Mouse (Mus musculus) 416B (cell line): ENCODE data around the gene Olfr120.
"Not testable (repeated sequence)": the region's sequence is repeated elsewhere in the genome, so short reads cannot be mapped to it uniquely, and the experiment has no call there.

Experiments used
- DNase-seq: peaks from one replicate; pipeline ENCODE4 v3.0.0; 2011; ENCODE audit warnings: low read depth

Gene Olfr120

GRCm38 (mm10) chr17:37721508-37721907 is at the start of gene Olfr120:
Gene Olfr120 (plus strand): TSS chr17:37721808.
- no peak for DNase-seq

DNA sequence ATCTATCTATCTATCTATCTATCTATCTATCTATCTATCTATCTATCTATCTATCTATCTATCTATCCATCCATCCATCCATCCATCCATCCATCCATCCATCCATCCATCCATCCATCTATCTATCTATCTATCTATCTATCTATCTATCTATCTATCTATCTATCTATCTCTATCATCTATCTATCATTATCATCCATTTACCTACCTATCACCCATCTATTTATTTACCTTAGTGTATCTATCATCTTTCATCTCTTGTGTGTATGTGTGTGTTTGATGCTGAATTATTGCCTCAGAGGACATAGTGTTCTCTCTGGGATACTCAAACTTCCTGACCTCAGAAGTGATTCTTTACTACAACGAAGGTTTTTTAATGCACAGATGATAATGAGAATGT is 25.3 kb upstream of the Olfr120 start, which contains the start of gene Olfr119:
Olfr119 (plus strand) TSS at position 301 of the 400 bp plus-strand sequence.
- not testable (repeated sequence) for DNase-seq

GRCm38 (mm10) chr17:37738070-37738469 is 16.5 kb downstream of the Olfr120 start:
- DNase-seq, result no peak

DNA sequence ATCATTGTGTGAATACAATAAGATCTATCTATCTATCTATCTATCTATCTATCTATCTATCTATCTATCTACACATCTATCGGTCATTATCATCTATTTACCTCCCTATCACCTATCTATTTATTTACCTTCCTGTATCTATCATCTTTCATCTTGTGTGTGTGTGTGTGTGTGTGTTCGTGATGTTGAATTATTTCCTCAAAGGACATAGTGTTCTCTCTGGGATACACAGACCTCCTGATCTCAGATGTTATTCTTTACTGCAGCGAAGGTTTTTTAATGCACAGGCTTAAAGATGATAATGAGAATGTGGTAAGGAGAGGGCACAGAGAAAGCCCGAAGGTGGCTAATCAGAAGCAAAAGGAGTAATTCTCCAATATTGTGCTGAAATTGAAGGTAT is 46.7 kb downstream of the Olfr120 start, which contains the start of gene Olfr122:
Olfr122 (plus strand) TSS at position 301 of the 400 bp plus-strand sequence.
- DNase-seq, result no peak
